Mouse (Mus musculus): ENCODE measurements around the gene Ccdc61. TPM values are rescaled to one million over a fixed set of nuclear protein-coding genes. Genes with fewer than 3 reads are reported as not detected.

The Ccdc61 gene
- polyA plus RNA-seq, 1 experiment from 2014 or later: 24.0 TPM

GRCm38 (mm10) chr7:18922807-18923206 lies 12.6 kb upstream of the Ccdc61 start:
- Histone ChIP-seq H3K4me3 (replicated peaks; ENCODE audit: low read length) (0 out of 2 replicates have a peak overlapping the region, but pooled peaks have one; percentile 5), H3K9me3 (ENCODE audit: control insufficient read depth, low read length) (no peaks in the 10 kb centered on the region), H3K9ac (replicated peaks; ENCODE audit: low read depth, low read length) (0 out of 2 replicates have a peak overlapping the region, but pooled peaks have one; percentile 24), H3K4me2 (ENCODE audit: low read length) (peak overlapping the region; percentile 47), H3K27ac (ENCODE audit: low read length) (peak overlapping the region; percentile 87), H3K4me1 (replicated peaks; ENCODE audit: control insufficient read depth, insufficient read depth, low read length) (peaks cover 54% of the 10 kb centered on the region), H3K36me3 (ENCODE audit: control insufficient read depth, insufficient read depth) (no peaks in the 10 kb centered on the region), H3K27me3 (replicated peaks; ENCODE audit: control insufficient read depth, insufficient read depth, low read length) (no peaks in the 10 kb centered on the region)
- ATAC-seq: peak; percentile 16
- WGBS: 15% methylated on average over 5 of the region's 5 CpGs

- peak overlapping the region; percentile 16 for H3K4me2 ChIP-seq (ENCODE audit: low read length)
- H3K27ac ChIP-seq (ENCODE audit: low read length): peak overlapping the region; percentile 63; the same call in 1 of the 2 replicates
- ATAC-seq: peak; percentile 15; the same call in 1 of the 2 replicates
- peak overlapping the region; percentile 31; the same call in 1 of the 2 replicates for H3K9ac ChIP-seq (replicated peaks; ENCODE audit: low read depth, low read length)
- no peaks in the 10 kb centered on the region for H3K36me3 ChIP-seq (ENCODE audit: control insufficient read depth, insufficient read depth)
- peaks cover 42% of the 10 kb centered on the region for H3K4me1 ChIP-seq (replicated peaks; ENCODE audit: control insufficient read depth, insufficient read depth, low read length)
- 3% methylated on average over 12 of the region's 12 CpGs for WGBS
- H3K27me3 ChIP-seq (replicated peaks; ENCODE audit: control insufficient read depth, insufficient read depth, low read length): no peaks in the 10 kb centered on the region
- no peaks in the 10 kb centered on the region for H3K9me3 ChIP-seq (ENCODE audit: control insufficient read depth, low read length)
- 0 out of 2 replicates have a peak overlapping the region, but pooled peaks have one; percentile 0 for H3K4me3 ChIP-seq (replicated peaks; ENCODE audit: low read length)
Measured at GRCm38 (mm10) chr7:18921069-18921468, 10.9 kb upstream of the Ccdc61 start.

GRCm38 (mm10) chr7:18917931-18918330 lies 7.7 kb upstream of the Ccdc61 start:
- Histone ChIP-seq H3K4me2 (ENCODE audit: low read length) (no peak overlapping the region), H3K4me1 (replicated peaks; ENCODE audit: control insufficient read depth, insufficient read depth, low read length) (peaks cover 21% of the 10 kb centered on the region), H3K9me3 (ENCODE audit: control insufficient read depth, low read length) (no peaks in the 10 kb centered on the region), H3K36me3 (ENCODE audit: control insufficient read depth, insufficient read depth) (no peaks in the 10 kb centered on the region), H3K4me3 (replicated peaks; ENCODE audit: low read length) (no peak overlapping the region), H3K9ac (replicated peaks; ENCODE audit: low read depth, low read length) (no peak overlapping the region), H3K27ac (ENCODE audit: low read length) (no peak overlapping the region), H3K27me3 (replicated peaks; ENCODE audit: control insufficient read depth, insufficient read depth, low read length) (no peaks in the 10 kb centered on the region)
- WGBS: 37% methylated on average over 3 of the region's 3 CpGs
- no peak for ATAC-seq

GRCm38 (mm10) chr7:18916254-18916653 lies 6.0 kb upstream of the Ccdc61 start:
- Histone ChIP-seq H3K27ac (ENCODE audit: low read length) (no peak overlapping the region), H3K9me3 (ENCODE audit: control insufficient read depth, low read length) (no peaks in the 10 kb centered on the region), H3K4me2 (ENCODE audit: low read length) (no peak overlapping the region), H3K4me1 (replicated peaks; ENCODE audit: control insufficient read depth, insufficient read depth, low read length) (peaks cover 6% of the 10 kb centered on the region), H3K27me3 (replicated peaks; ENCODE audit: control insufficient read depth, insufficient read depth, low read length) (no peaks in the 10 kb centered on the region), H3K9ac (replicated peaks; ENCODE audit: low read depth, low read length) (no peak overlapping the region), H3K4me3 (replicated peaks; ENCODE audit: low read length) (no peak overlapping the region), H3K36me3 (ENCODE audit: control insufficient read depth, insufficient read depth) (no peaks in the 10 kb centered on the region)
- ATAC-seq: no peak
- 74% methylated on average over 4 of the region's 4 CpGs for WGBS

DNA sequence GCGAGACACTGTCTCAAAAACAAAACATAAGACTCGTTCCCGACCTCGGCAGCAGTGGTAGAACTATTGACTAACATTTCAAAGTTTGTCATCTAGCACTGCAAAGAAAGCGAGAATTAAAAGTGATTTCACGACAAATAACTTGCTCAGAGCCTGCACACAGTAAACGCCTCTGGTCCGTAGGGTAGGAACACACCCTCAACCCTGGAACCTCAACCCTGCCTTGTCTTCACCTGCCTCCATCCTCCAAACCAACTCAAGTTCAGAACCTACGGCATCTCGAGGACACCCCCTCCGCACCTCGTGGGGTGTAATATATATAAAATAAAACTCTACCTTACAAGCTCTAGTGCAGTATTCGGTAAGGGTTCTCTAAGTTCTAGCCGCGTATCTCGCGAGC lies 418 bp downstream of the Ccdc61 start:
- no peaks in the 10 kb centered on the region for H3K27me3 ChIP-seq (replicated peaks; ENCODE audit: control insufficient read depth, insufficient read depth, low read length)
- peak overlapping the region; percentile 47 for H3K9ac ChIP-seq (replicated peaks; ENCODE audit: low read depth, low read length)
- H3K36me3 ChIP-seq (ENCODE audit: control insufficient read depth, insufficient read depth): 0 out of 2 replicates have a peak, but pooled peaks cover 2% of the 10 kb centered on the region
- peak overlapping the region; percentile 85 for H3K4me2 ChIP-seq (ENCODE audit: low read length)
- WGBS: 7% methylated on average over 17 of the region's 17 CpGs
- no peak; the same call in 1 of the 2 replicates for ATAC-seq
- H3K4me3 ChIP-seq (replicated peaks; ENCODE audit: low read length): peak overlapping the region; percentile 78
- H3K27ac ChIP-seq (ENCODE audit: low read length): no peak overlapping the region
- H3K9me3 ChIP-seq (ENCODE audit: control insufficient read depth, low read length): no peaks in the 10 kb centered on the region
- H3K4me1 ChIP-seq (replicated peaks; ENCODE audit: control insufficient read depth, insufficient read depth, low read length): peaks cover 16% of the 10 kb centered on the region

DNA sequence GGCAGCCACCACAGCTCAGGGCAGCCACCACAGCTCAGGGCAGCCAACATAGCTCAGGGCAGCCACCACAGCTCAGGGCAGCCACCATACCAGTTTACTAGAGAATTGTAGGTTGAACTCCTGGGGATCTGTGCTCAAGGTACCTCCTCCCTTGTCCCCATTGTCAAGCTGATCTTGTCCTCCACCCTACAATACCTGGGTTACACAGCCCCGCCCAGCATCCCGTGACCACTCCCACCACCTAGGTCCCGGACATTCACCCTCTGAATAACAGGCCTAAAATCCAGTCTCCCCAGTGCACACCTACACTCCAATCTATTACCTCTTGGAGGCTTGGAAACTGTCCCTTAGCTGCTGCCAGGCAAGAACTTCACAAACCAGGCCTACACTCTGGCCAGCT lies 5.2 kb downstream of the Ccdc61 start:
- no peak overlapping the region for H3K27ac ChIP-seq (ENCODE audit: low read length)
- no peak overlapping the region for H3K4me3 ChIP-seq (replicated peaks; ENCODE audit: low read length)
- H3K4me2 ChIP-seq (ENCODE audit: low read length): no peak overlapping the region
- no peak for ATAC-seq
- 71% methylated on average over 3 of the region's 3 CpGs for WGBS
- H3K4me1 ChIP-seq (replicated peaks; ENCODE audit: control insufficient read depth, insufficient read depth, low read length): peaks cover 10% of the 10 kb centered on the region
- H3K9me3 ChIP-seq (ENCODE audit: control insufficient read depth, low read length): no peaks in the 10 kb centered on the region
- no peaks in the 10 kb centered on the region for H3K27me3 ChIP-seq (replicated peaks; ENCODE audit: control insufficient read depth, insufficient read depth, low read length)
- H3K9ac ChIP-seq (replicated peaks; ENCODE audit: low read depth, low read length): no peak overlapping the region
- 0 out of 2 replicates have a peak, but pooled peaks cover 2% of the 10 kb centered on the region for H3K36me3 ChIP-seq (ENCODE audit: control insufficient read depth, insufficient read depth)

DNA sequence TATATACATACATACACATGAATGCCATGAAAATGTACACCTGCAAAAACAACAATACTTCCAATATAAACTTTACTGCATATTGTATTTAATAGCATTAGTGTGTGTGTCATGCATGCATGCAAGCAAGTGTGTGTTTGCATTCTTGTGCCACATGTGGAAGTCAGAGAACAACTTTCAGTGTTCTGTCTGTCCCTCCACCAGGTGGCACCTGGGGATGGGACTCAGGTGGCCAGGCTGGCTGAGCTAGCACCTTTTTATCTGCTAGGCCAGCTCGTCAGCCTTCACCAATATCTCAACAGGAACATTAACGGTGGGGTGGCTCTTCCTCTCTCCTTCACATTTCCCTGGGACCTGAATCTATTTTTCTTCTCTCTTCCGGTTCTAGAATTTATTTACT lies 7.7 kb downstream of the Ccdc61 start:
- 73% methylated on average over 3 of the region's 3 CpGs for WGBS
- no peak for ATAC-seq
- no peaks in the 10 kb centered on the region for H3K4me1 ChIP-seq (replicated peaks; ENCODE audit: control insufficient read depth, insufficient read depth, low read length)

DNA sequence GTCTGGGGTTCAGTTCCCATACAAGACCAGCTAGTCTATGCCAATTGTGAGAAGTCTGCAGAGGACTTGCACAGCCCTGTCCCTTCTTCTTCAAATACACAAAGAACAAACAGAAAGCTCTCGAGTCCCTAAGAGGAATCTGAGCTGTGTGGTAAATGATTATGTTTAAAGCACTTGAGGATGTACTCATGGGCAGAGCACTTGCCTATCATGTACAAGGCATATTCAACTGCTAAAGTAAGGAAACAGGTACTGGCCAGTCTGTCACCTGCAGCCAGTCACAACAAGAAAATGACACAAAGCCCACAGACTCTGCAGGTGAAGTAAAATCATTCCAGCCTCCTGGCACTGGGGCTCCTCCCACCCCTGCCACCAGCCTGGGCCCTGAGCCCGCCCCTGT lies 9.7 kb downstream of the Ccdc61 start:
- Histone ChIP-seq H3K9ac (replicated peaks; ENCODE audit: low read depth, low read length) (no peak overlapping the region), H3K4me3 (replicated peaks; ENCODE audit: low read length) (no peak overlapping the region), H3K9me3 (ENCODE audit: control insufficient read depth, low read length) (no peaks in the 10 kb centered on the region), H3K4me1 (replicated peaks; ENCODE audit: control insufficient read depth, insufficient read depth, low read length) (no peaks in the 10 kb centered on the region), H3K27me3 (replicated peaks; ENCODE audit: control insufficient read depth, insufficient read depth, low read length) (no peaks in the 10 kb centered on the region), H3K36me3 (ENCODE audit: control insufficient read depth, insufficient read depth) (no peaks in the 10 kb centered on the region), H3K4me2 (ENCODE audit: low read length) (no peak overlapping the region), H3K27ac (ENCODE audit: low read length) (no peak overlapping the region)
- 93% methylated on average over 2 of the region's 2 CpGs for WGBS
- ATAC-seq: no peak

More for the DNA sequence above, 7.7 kb downstream of the Ccdc61 start:
- Histone ChIP-seq H3K9ac (replicated peaks; ENCODE audit: low read depth, low read length) (no peak overlapping the region), H3K36me3 (ENCODE audit: control insufficient read depth, insufficient read depth) (0 out of 2 replicates have a peak, but pooled peaks cover 2% of the 10 kb centered on the region), H3K4me3 (replicated peaks; ENCODE audit: low read length) (no peak overlapping the region), H3K9me3 (ENCODE audit: control insufficient read depth, low read length) (no peaks in the 10 kb centered on the region), H3K27me3 (replicated peaks; ENCODE audit: control insufficient read depth, insufficient read depth, low read length) (no peaks in the 10 kb centered on the region), H3K27ac (ENCODE audit: low read length) (no peak overlapping the region), H3K4me2 (ENCODE audit: low read length) (no peak overlapping the region)

- Histone ChIP-seq H3K36me3 (ENCODE audit: control insufficient read depth, insufficient read depth) (no peaks in the 10 kb centered on the region), H3K4me3 (replicated peaks; ENCODE audit: low read length) (no peak overlapping the region), H3K9me3 (ENCODE audit: control insufficient read depth, low read length) (no peaks in the 10 kb centered on the region), H3K4me2 (ENCODE audit: low read length) (no peak overlapping the region), H3K27me3 (replicated peaks; ENCODE audit: control insufficient read depth, insufficient read depth, low read length) (peaks cover 3% of the 10 kb centered on the region; the same call in 1 of the 2 replicates), H3K27ac (ENCODE audit: low read length) (no peak overlapping the region), H3K9ac (replicated peaks; ENCODE audit: low read depth, low read length) (no peak overlapping the region), H3K4me1 (replicated peaks; ENCODE audit: control insufficient read depth, insufficient read depth, low read length) (peaks cover 22% of the 10 kb centered on the region)
- 27% methylated on average over 5 of the region's 5 CpGs for WGBS
- ATAC-seq: no peak
Measured at GRCm38 (mm10) chr7:18896536-18896935, 13.7 kb downstream of the Ccdc61 start.

Data from forebrain, embryonic 16.5 days (tissue).